Mouse (Mus musculus) olfactory bulb, adult 2 months (tissue): ENCODE measurements around the gene Sync.

ENCODE experiments used
- CTCF ChIP-seq: fragments of 200-500 bp; IDR thresholded peaks from 2 replicates; pipeline ENCODE4 v1.5.1; 2012; ENCODE audit warnings: low read depth, mild to moderate bottlenecking, low read length, moderate library complexity; ENCODE audit not compliant: insufficient read depth
- POLR2A ChIP-seq: fragments of 200-500 bp; IDR thresholded peaks from 2 replicates; pipeline ENCODE4 v1.6.1; 2012; ENCODE audit warnings: mild to moderate bottlenecking, low read depth, low read length, moderate library complexity; ENCODE audit not compliant: insufficient read depth

GRCm38 (mm10) chr4:129307936-129308335 is 20.5 kb downstream of the Sync start:
- TF ChIP-seq CTCF: no peak
- TF ChIP-seq POLR2A: no peak
